Mouse (Mus musculus): ENCODE measurements around the gene Tia1.
A peak's percentile ranks its signal among the peaks of the same experiment; 100 is the strongest.

Gene Tia1

DNA sequence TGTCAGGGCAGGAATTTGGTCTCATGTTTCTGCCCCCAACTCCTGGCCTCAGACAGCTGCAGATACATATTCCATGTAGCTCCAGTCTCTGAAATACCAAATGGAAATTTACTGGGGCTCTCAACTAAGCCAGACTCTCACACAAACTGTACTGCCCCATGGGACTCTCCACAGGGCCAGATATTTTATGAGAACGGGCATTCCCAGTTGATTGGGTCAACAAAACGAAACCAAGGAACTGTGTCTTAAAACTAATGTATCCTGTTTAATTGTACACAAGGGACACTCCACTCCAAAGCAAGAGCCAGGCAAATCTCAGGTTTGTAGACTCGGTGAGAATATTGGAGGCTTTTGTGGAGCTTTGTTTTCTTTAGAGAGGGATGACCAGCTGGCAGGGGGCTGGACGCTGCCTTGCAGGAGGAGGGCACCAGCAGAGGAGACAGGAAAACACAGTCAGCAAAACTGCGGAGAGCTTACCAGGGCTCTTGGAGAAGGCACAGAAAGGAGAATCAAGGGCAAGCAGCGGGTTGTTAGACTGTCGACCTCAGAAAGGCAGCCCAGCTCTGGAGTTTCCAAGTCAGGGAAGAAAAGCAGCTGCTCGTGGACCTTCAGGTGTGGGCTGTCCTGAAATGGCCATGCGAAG, 76.3 kb downstream of the Tia1 start:
- peak in 1 of 2 experiments; percentile 23 for DNase-seq (ENCODE audit: low spot score in 2 of 2)

- DNase-seq (ENCODE audit: low spot score in 2 of 2): no peak
Observed at GRCm38 (mm10) chr6:86481871-86482270, 77.9 kb downstream of the Tia1 start.

Measured in right cerebral cortex, adult 2 months (tissue).